Mouse (Mus musculus) CH12.LX (cell line): Measurements from ENCODE around the gene Zfp609. TPM values are rescaled to one million over a fixed set of nuclear protein-coding genes. Genes with fewer than 3 reads are reported as not detected.
A peak's percentile ranks its signal among the peaks of the same experiment; 100 is the strongest.

Source experiments
- DNase-seq: peaks from one replicate; pipeline ENCODE4 v3.0.0-alpha.2; 2013; ENCODE audit errors: extremely low read depth
- H3K27ac ChIP-seq: 2 replicates; pipeline ENCODE4 v1.5.1; 2012; ENCODE audit warnings: low read depth, mild to moderate bottlenecking, control low read depth, moderate library complexity; ENCODE audit not compliant: insufficient read depth
- H3K27me3 ChIP-seq: replicated peaks from 2 replicates; pipeline ENCODE3; 2012; ENCODE audit warnings: inconsistent platforms
- H3K36me3 ChIP-seq, 2 experiments: replicated peaks in 1 of 2; 2 replicates each; pipeline versions ENCODE3 to v1.6.1; 2012; ENCODE audit warnings: inconsistent platforms in 1 of 2, low read length in 1 of 2, mild to moderate bottlenecking in 1 of 2, mixed read lengths in 1 of 2, moderate library complexity in 1 of 2; ENCODE audit not compliant: control insufficient read depth in 1 of 2, insufficient read depth in 1 of 2
- H3K4me1 ChIP-seq, 2 experiments: 2 replicates each; pipeline ENCODE4 v1.6.1; 2012; ENCODE audit warnings: inconsistent platforms in 1 of 2, moderate library complexity in 1 of 2; ENCODE audit not compliant: insufficient read depth in 2 of 2, control insufficient read depth in 1 of 2
- H3K4me2 ChIP-seq: 2 replicates; pipeline ENCODE4 v1.6.1; 2012; ENCODE audit warnings: low read depth, mild to moderate bottlenecking, control low read depth; ENCODE audit not compliant: poor library complexity, insufficient read depth, severe bottlenecking
- H3K4me3 ChIP-seq, 3 experiments: fragments of 150-350 bp in 1 of 3; sonication (generic) in 1 of 3; replicated peaks in 1 of 3; 2 replicates each; pipeline versions ENCODE3 to v1.5.1; 2011 to 2012; ENCODE audit warnings: low read depth in 2 of 3, low read length in 2 of 3, mild to moderate bottlenecking in 2 of 3, moderate library complexity in 2 of 3, control low read depth in 1 of 3, improper control_type of control experiment in 1 of 3, inconsistent platforms in 1 of 3, mixed read lengths in 1 of 3; ENCODE audit not compliant: poor library complexity in 1 of 3
- H3K79me2 ChIP-seq: replicated peaks from 2 replicates; pipeline ENCODE4 v1.6.1; 2012; ENCODE audit warnings: mild to moderate bottlenecking, moderate library complexity; ENCODE audit not compliant: control insufficient read depth, poor library complexity, insufficient read depth, severe bottlenecking; ENCODE audit errors: extremely low read depth
- H3K9ac ChIP-seq: 2 replicates; pipeline ENCODE4 v1.6.1; 2012; ENCODE audit warnings: low read depth, mild to moderate bottlenecking, control low read depth, moderate library complexity; ENCODE audit not compliant: insufficient read depth
- H3K9me3 ChIP-seq: replicated peaks from 2 replicates; pipeline ENCODE3; 2012; ENCODE audit warnings: low read length, inconsistent platforms, mixed read lengths
- BHLHE40 ChIP-seq: IDR thresholded peaks from 2 replicates; pipeline ENCODE4 v1.6.1; 2011; ENCODE audit warnings: mild to moderate bottlenecking, low read depth, low read length, improper control_type of control experiment
- CHD1 ChIP-seq: IDR thresholded peaks from 2 replicates; pipeline ENCODE4 v1.6.1; 2012; ENCODE audit warnings: low read depth, low read length, improper control_type of control experiment, inconsistent platforms
- CHD2 ChIP-seq: IDR thresholded peaks from 2 replicates; pipeline ENCODE4 v1.6.1; 2011; ENCODE audit warnings: low read length, improper control_type of control experiment
- E2F4 ChIP-seq: IDR thresholded peaks from 2 replicates; pipeline ENCODE4 v1.6.1; 2011; ENCODE audit warnings: low read depth, low read length, improper control_type of control experiment; ENCODE audit not compliant: insufficient replicate concordance
- EP300 ChIP-seq: IDR thresholded peaks from 2 replicates; pipeline ENCODE4 v1.6.1; 2011; ENCODE audit warnings: low read length, improper control_type of control experiment
- ETS1 ChIP-seq: conservative IDR thresholded peaks from 2 replicates; pipeline ENCODE4 v1.6.1; 2012; ENCODE audit warnings: low read depth, mild to moderate bottlenecking, inconsistent platforms, low read length, improper control_type of control experiment, moderate library complexity
- HCFC1 ChIP-seq: IDR thresholded peaks from 2 replicates; pipeline ENCODE4 v1.6.1; 2012; ENCODE audit warnings: low read depth, mild to moderate bottlenecking, inconsistent platforms, low read length, improper control_type of control experiment
- JUN ChIP-seq: IDR thresholded peaks from 2 replicates; pipeline ENCODE4 v1.6.1; 2011; ENCODE audit warnings: low read depth, mild to moderate bottlenecking, low read length, improper control_type of control experiment, moderate library complexity; ENCODE audit not compliant: insufficient read depth
- JUND ChIP-seq: conservative IDR thresholded peaks from 2 replicates; pipeline ENCODE4 v1.6.1; 2011; ENCODE audit warnings: low read depth, low read length, improper control_type of control experiment
- KAT2A ChIP-seq: IDR thresholded peaks from 2 replicates; pipeline ENCODE4 v1.6.1; 2012; ENCODE audit warnings: low read length, improper control_type of control experiment, inconsistent platforms; ENCODE audit not compliant: insufficient replicate concordance
- MAFK ChIP-seq: IDR thresholded peaks from 2 replicates; pipeline ENCODE4 v1.6.1; 2011; ENCODE audit warnings: low read length, improper control_type of control experiment; ENCODE audit not compliant: insufficient replicate concordance
- MAZ ChIP-seq: IDR thresholded peaks from 2 replicates; pipeline ENCODE4 v1.6.1; 2012; ENCODE audit warnings: low read depth, mild to moderate bottlenecking, inconsistent platforms, low read length, improper control_type of control experiment, moderate library complexity
- MEF2A ChIP-seq: IDR thresholded peaks from 2 replicates; pipeline ENCODE4 v1.6.1; 2014; ENCODE audit warnings: low read depth, mild to moderate bottlenecking, inconsistent platforms, low read length, improper control_type of control experiment, borderline replicate concordance
- NRF1 ChIP-seq: IDR thresholded peaks from 2 replicates; pipeline ENCODE4 v1.6.1; 2014; ENCODE audit warnings: low read depth, mild to moderate bottlenecking, inconsistent platforms, low read length, improper control_type of control experiment, moderate library complexity
- POLR2A ChIP-seq: IDR thresholded peaks from 2 replicates; pipeline ENCODE4 v1.6.1; 2011; ENCODE audit warnings: low read depth, mild to moderate bottlenecking, improper control_type of control experiment, low read length
- RAD21 ChIP-seq: IDR thresholded peaks from 2 replicates; pipeline ENCODE4 v1.6.1; 2011; ENCODE audit warnings: low read depth, mild to moderate bottlenecking, low read length, improper control_type of control experiment, moderate library complexity
- RCOR1 ChIP-seq: conservative IDR thresholded peaks from 2 replicates; pipeline ENCODE4 v1.6.1; 2012; ENCODE audit warnings: low read depth, mild to moderate bottlenecking, inconsistent platforms, low read length, improper control_type of control experiment
- SIN3A ChIP-seq: IDR thresholded peaks from 2 replicates; pipeline ENCODE4 v1.6.1; 2012; ENCODE audit warnings: low read length, improper control_type of control experiment, inconsistent platforms
- TBP ChIP-seq: conservative IDR thresholded peaks from 2 replicates; pipeline ENCODE4 v1.6.1; 2011; ENCODE audit warnings: low read depth, low read length, improper control_type of control experiment
- USF2 ChIP-seq: conservative IDR thresholded peaks from 2 replicates; pipeline ENCODE4 v1.6.1; 2011; ENCODE audit warnings: low read depth, low read length, improper control_type of control experiment
- ZC3H11A ChIP-seq: IDR thresholded peaks from 2 replicates; pipeline ENCODE4 v1.6.1; 2012; ENCODE audit warnings: low read depth, mild to moderate bottlenecking, inconsistent platforms, low read length, improper control_type of control experiment
- ZMIZ1 ChIP-seq: IDR thresholded peaks from 2 replicates; pipeline ENCODE4 v1.6.1; 2012; ENCODE audit warnings: low read depth, mild to moderate bottlenecking, inconsistent platforms, low read length, improper control_type of control experiment
- dilution Hi-C: fragments of 300-500 bp; cut with MboI; formaldehyde crosslinking; loops from 2 replicates; pipeline ENCODE4 v1.14.3; 2020; ENCODE audit warnings: low sequenced_read_pairs; ENCODE audit not compliant: extremely low pct_unique_long_range_greater_than_20kb, extremely low pct_ligation_motif_present
- in situ Hi-C: fragments of 300-500 bp; cut with MboI; formaldehyde crosslinking; loops from 3 replicates; pipeline ENCODE4 v1.14.3; 2019; ENCODE audit warnings: low sequenced_read_pairs, low pct_ligation_motif_present, low pct_unique_long_range_greater_than_20kb, mixed read lengths
- polyA plus RNA-seq: library from polyadenylated mRNA; unstranded; fragments of >175 nt; gene quantifications from 2 replicates; pipeline ENCODE4 v1.2.1, GENCODE M21; 2012; ENCODE audit warnings: low read depth; ENCODE audit not compliant: insufficient read length
- total RNA-seq, 2 experiments: library from RNA; depleted of rRNA; stranded (reverse); fragments of 300-350 nt in 1 of 2; fragments of >200 nt in 1 of 2; gene quantifications; 2 replicates each; pipeline ENCODE4 v1.2.3; 2012 to 2014

Zfp609 gene
- total and polyA plus RNA-seq, 3 experiments: 1.2 to 15.4 (median 3.2) TPM

- TF ChIP-seq E2F4 (no peak), HCFC1 (no peak), RCOR1 (no peak), MAZ (no peak), POLR2A (no peak), CHD1 (no peak), JUN (no peak), USF2 (no peak), TBP (no peak), BHLHE40 (no peak), KAT2A (no peak), ZC3H11A (no peak), NRF1 (no peak), ZMIZ1 (no peak)
- in situ Hi-C loops (no loop called here), dilution Hi-C loops (no loop called here)
- no peak overlapping the region for H3K27ac ChIP-seq
- DNase-seq: no peak
- H3K27me3 ChIP-seq: no peaks in the 10 kb centered on the region
- no peaks in the 10 kb centered on the region for H3K79me2 ChIP-seq
- H3K4me3 ChIP-seq: no peak overlapping the region
- H3K4me1 ChIP-seq: peaks cover 0 to 43% of the 10 kb centered on the region in 2 experiments; a peak in 2 of 4 replicates
- no peak overlapping the region for H3K9ac ChIP-seq
- H3K4me2 ChIP-seq: no peak overlapping the region
- no peaks in the 10 kb centered on the region for H3K9me3 ChIP-seq
- H3K36me3 ChIP-seq: peaks cover 0 to 12% of the 10 kb centered on the region in 2 experiments
These were observed 4.7 kb upstream of the Zfp609 start for GRCm38 (mm10) chr9:65832041-65832440.

GRCm38 (mm10) chr9:65831164-65831563 is 3.8 kb upstream of the Zfp609 start:
- Histone ChIP-seq H3K4me2 (no peak overlapping the region), H3K9ac (no peak overlapping the region), H3K4me3 (no peak overlapping the region), H3K27ac (no peak overlapping the region), H3K36me3 (peaks cover 0 to 9% of the 10 kb centered on the region in 2 experiments), H3K4me1 (peaks cover 0 to 46% of the 10 kb centered on the region in 2 experiments; a peak in 3 of 4 replicates), H3K9me3 (no peaks in the 10 kb centered on the region), H3K79me2 (no peaks in the 10 kb centered on the region; the same call in none of the 2 replicates), H3K27me3 (no peaks in the 10 kb centered on the region)
- TF ChIP-seq SIN3A (peak; percentile 41; the same call in 1 of the 2 replicates), MAFK (no peak), CHD2 (no peak), USF2 (no peak), ETS1 (peak; percentile 62), JUN (peak; percentile 5; the same call in 1 of the 2 replicates), JUND (peak; percentile 74), EP300 (peak; percentile 73), RCOR1 (no peak), RAD21 (no peak), CHD1 (no peak), MEF2A (peak; percentile 77)
- dilution Hi-C loops: no loop called here
- in situ Hi-C loops: no loop called here
- peak; percentile 61 for DNase-seq
